Mouse (Mus musculus): ENCODE measurements around the gene Clec16a. TPM values are rescaled to one million over a fixed set of nuclear protein-coding genes. Genes with fewer than 3 reads are reported as not detected.
A peak's percentile ranks its signal among the peaks of the same experiment; 100 is the strongest.

The Clec16a gene
- polyA plus RNA-seq, 1 experiment = 15.7 TPM

- WGBS = 59% methylated on average over 3 of the region's 3 CpGs
- H3K27ac ChIP-seq (ENCODE audit: insufficient read depth, low read depth, low read length) = no peak overlapping the region
- TF ChIP-seq POLR2A (IDR thresholded peaks at IDR 0.05; ENCODE audit: low read depth, low read length) (no peak), CTCF (conservative IDR thresholded peaks at IDR 0.05; ENCODE audit: insufficient read depth, insufficient read length, low read depth, low read length) (no peak)
- H3K27me3 ChIP-seq (replicated peaks; ENCODE audit: control insufficient read depth, insufficient read depth, low read length) = no peaks in the 10 kb centered on the region
- H3K4me1 ChIP-seq (ENCODE audit: control insufficient read depth, insufficient read depth, low read length) = no peaks in the 10 kb centered on the region
- DNase-seq = no peak
- H3K36me3 ChIP-seq (ENCODE audit: control insufficient read depth, insufficient read depth, low read length) = no peaks in the 10 kb centered on the region
- no peak overlapping the region for H3K4me3 ChIP-seq (ENCODE audit: insufficient read depth, low read depth, low read length)
Measured at GRCm38 (mm10) chr16:10728886-10729285, 183.7 kb downstream of the Clec16a start.

- Histone ChIP-seq H3K4me3 (ENCODE audit: insufficient read depth, low read depth, low read length) (no peak overlapping the region), H3K4me1 (ENCODE audit: control insufficient read depth, insufficient read depth, low read length) (no peaks in the 10 kb centered on the region), H3K27ac (ENCODE audit: insufficient read depth, low read depth, low read length) (no peak overlapping the region), H3K27me3 (replicated peaks; ENCODE audit: control insufficient read depth, insufficient read depth, low read length) (no peaks in the 10 kb centered on the region), H3K36me3 (ENCODE audit: control insufficient read depth, insufficient read depth, low read length) (no peaks in the 10 kb centered on the region)
- TF ChIP-seq CTCF (conservative IDR thresholded peaks at IDR 0.05; ENCODE audit: insufficient read depth, insufficient read length, low read depth, low read length) (no peak), POLR2A (IDR thresholded peaks at IDR 0.05; ENCODE audit: low read depth, low read length) (no peak)
- WGBS = 91% methylated on average over 4 of the region's 4 CpGs
- no peak for DNase-seq
Measured at GRCm38 (mm10) chr16:10730941-10731340, 185.8 kb downstream of the Clec16a start.

- no peaks in the 10 kb centered on the region for H3K4me1 ChIP-seq (ENCODE audit: control insufficient read depth, insufficient read depth, low read length)
- no peaks in the 10 kb centered on the region for H3K27me3 ChIP-seq (replicated peaks; ENCODE audit: control insufficient read depth, insufficient read depth, low read length)
- TF ChIP-seq CTCF (conservative IDR thresholded peaks at IDR 0.05; ENCODE audit: insufficient read depth, insufficient read length, low read depth, low read length) = no peak
- no peak for TF ChIP-seq POLR2A (IDR thresholded peaks at IDR 0.05; ENCODE audit: low read depth, low read length)
- H3K36me3 ChIP-seq (ENCODE audit: control insufficient read depth, insufficient read depth, low read length) = no peaks in the 10 kb centered on the region
- DNase-seq = no peak
- no peak overlapping the region for H3K4me3 ChIP-seq (ENCODE audit: insufficient read depth, low read depth, low read length)
- WGBS = 83% methylated on average over 4 of the region's 4 CpGs
- H3K27ac ChIP-seq (ENCODE audit: insufficient read depth, low read depth, low read length) = no peak overlapping the region
Measured at GRCm38 (mm10) chr16:10731785-10732184, 186.6 kb downstream of the Clec16a start.

GRCm38 (mm10) chr16:10732421-10732820 is 187.3 kb downstream of the Clec16a start:
- Histone ChIP-seq H3K27ac (ENCODE audit: insufficient read depth, low read depth, low read length) (no peak overlapping the region), H3K4me3 (ENCODE audit: insufficient read depth, low read depth, low read length) (no peak overlapping the region), H3K27me3 (replicated peaks; ENCODE audit: control insufficient read depth, insufficient read depth, low read length) (no peaks in the 10 kb centered on the region), H3K36me3 (ENCODE audit: control insufficient read depth, insufficient read depth, low read length) (no peaks in the 10 kb centered on the region), H3K4me1 (ENCODE audit: control insufficient read depth, insufficient read depth, low read length) (no peaks in the 10 kb centered on the region; the same call in 1 of the 2 replicates)
- TF ChIP-seq CTCF (conservative IDR thresholded peaks at IDR 0.05; ENCODE audit: insufficient read depth, insufficient read length, low read depth, low read length) = no peak
- TF ChIP-seq POLR2A (IDR thresholded peaks at IDR 0.05; ENCODE audit: low read depth, low read length) = no peak
- no peak for DNase-seq
- 80% methylated on average over 5 of the region's 5 CpGs for WGBS

GRCm38 (mm10) chr16:10735781-10736180 is 190.6 kb downstream of the Clec16a start:
- no peaks in the 10 kb centered on the region for H3K27me3 ChIP-seq (replicated peaks; ENCODE audit: control insufficient read depth, insufficient read depth, low read length)
- no peak overlapping the region for H3K27ac ChIP-seq (ENCODE audit: insufficient read depth, low read depth, low read length)
- 63% methylated on average over 2 of the region's 2 CpGs for WGBS
- peak; percentile 60 for DNase-seq
- H3K36me3 ChIP-seq (ENCODE audit: control insufficient read depth, insufficient read depth, low read length) = no peaks in the 10 kb centered on the region
- TF ChIP-seq POLR2A (IDR thresholded peaks at IDR 0.05; ENCODE audit: low read depth, low read length) = no peak
- TF ChIP-seq CTCF (conservative IDR thresholded peaks at IDR 0.05; ENCODE audit: insufficient read depth, insufficient read length, low read depth, low read length) = no peak
- H3K4me1 ChIP-seq (ENCODE audit: control insufficient read depth, insufficient read depth, low read length) = peaks cover 17% of the 10 kb centered on the region
- H3K4me3 ChIP-seq (ENCODE audit: insufficient read depth, low read depth, low read length) = no peak overlapping the region

GRCm38 (mm10) chr16:10736364-10736763 is 191.2 kb downstream of the Clec16a start:
- Histone ChIP-seq H3K4me1 (ENCODE audit: control insufficient read depth, insufficient read depth, low read length) (peaks cover 18% of the 10 kb centered on the region), H3K27me3 (replicated peaks; ENCODE audit: control insufficient read depth, insufficient read depth, low read length) (no peaks in the 10 kb centered on the region), H3K27ac (ENCODE audit: insufficient read depth, low read depth, low read length) (no peak overlapping the region), H3K36me3 (ENCODE audit: control insufficient read depth, insufficient read depth, low read length) (no peaks in the 10 kb centered on the region), H3K4me3 (ENCODE audit: insufficient read depth, low read depth, low read length) (no peak overlapping the region)
- no peak for DNase-seq
- no peak for TF ChIP-seq POLR2A (IDR thresholded peaks at IDR 0.05; ENCODE audit: low read depth, low read length)
- WGBS = 87% methylated on average over 10 of the region's 10 CpGs

- peak; percentile 80 for DNase-seq
- H3K36me3 ChIP-seq (ENCODE audit: control insufficient read depth, insufficient read depth, low read length) = no peaks in the 10 kb centered on the region
- peak overlapping the region; percentile 81 for H3K27ac ChIP-seq (ENCODE audit: insufficient read depth, low read depth, low read length)
- H3K27me3 ChIP-seq (replicated peaks; ENCODE audit: control insufficient read depth, insufficient read depth, low read length) = no peaks in the 10 kb centered on the region
- H3K4me1 ChIP-seq (ENCODE audit: control insufficient read depth, insufficient read depth, low read length) = peaks cover 18% of the 10 kb centered on the region
- 44% methylated on average over 2 of the region's 2 CpGs for WGBS
- TF ChIP-seq POLR2A (IDR thresholded peaks at IDR 0.05; ENCODE audit: low read depth, low read length) (no peak), CTCF (conservative IDR thresholded peaks at IDR 0.05; ENCODE audit: insufficient read depth, insufficient read length, low read depth, low read length) (no peak)
- H3K4me3 ChIP-seq (ENCODE audit: insufficient read depth, low read depth, low read length) = no peak overlapping the region
Measured at GRCm38 (mm10) chr16:10737571-10737970, 192.4 kb downstream of the Clec16a start.

GRCm38 (mm10) chr16:10738866-10739265 is 193.7 kb downstream of the Clec16a start:
- Histone ChIP-seq H3K27ac (ENCODE audit: insufficient read depth, low read depth, low read length) (peak overlapping the region; percentile 46; the same call in 1 of the 2 replicates), H3K27me3 (replicated peaks; ENCODE audit: control insufficient read depth, insufficient read depth, low read length) (no peaks in the 10 kb centered on the region), H3K4me3 (ENCODE audit: insufficient read depth, low read depth, low read length) (no peak overlapping the region), H3K36me3 (ENCODE audit: control insufficient read depth, insufficient read depth, low read length) (no peaks in the 10 kb centered on the region), H3K4me1 (ENCODE audit: control insufficient read depth, insufficient read depth, low read length) (peaks cover 18% of the 10 kb centered on the region)
- DNase-seq = no peak
- TF ChIP-seq CTCF (conservative IDR thresholded peaks at IDR 0.05; ENCODE audit: insufficient read depth, insufficient read length, low read depth, low read length) (no peak), POLR2A (IDR thresholded peaks at IDR 0.05; ENCODE audit: low read depth, low read length) (no peak)
- 84% methylated on average over 3 of the region's 3 CpGs for WGBS

All from kidney, adult 2 months (tissue).